Mouse (Mus musculus): ENCODE data around the gene Robo2. TPM values are rescaled to one million over a fixed set of nuclear protein-coding genes. Genes with fewer than 3 reads are reported as not detected.

The Robo2 gene
- polyA plus RNA-seq, 1 experiment from 2014 or later = 65.3 TPM

- Histone ChIP-seq H3K36me3 (replicated peaks) (no peaks in the 10 kb centered on the region), H3K9me3 (no peaks in the 10 kb centered on the region), H3K4me3 (replicated peaks) (no peak overlapping the region), H3K27me3 (no peaks in the 10 kb centered on the region), H3K27ac (no peak overlapping the region), H3K9ac (no peak overlapping the region), H3K4me2 (no peak overlapping the region), H3K4me1 (peaks cover 8% of the 10 kb centered on the region; the same call in 1 of the 2 replicates)
- ATAC-seq (ENCODE audit: low FRiP score) = 0 out of 2 replicates have a peak, but pooled peaks have one; percentile 33
- 57% methylated on average over 7 of the region's 7 CpGs for WGBS
These were observed 95.5 kb downstream of the Robo2 start for GRCm38 (mm10) chr16:74316150-74316549.

- H3K36me3 ChIP-seq (replicated peaks) = no peaks in the 10 kb centered on the region
- H3K9ac ChIP-seq = no peak overlapping the region
- H3K4me1 ChIP-seq = peaks cover 8% of the 10 kb centered on the region; the same call in 1 of the 2 replicates
- H3K4me2 ChIP-seq = no peak overlapping the region
- no peak overlapping the region for H3K4me3 ChIP-seq (replicated peaks)
- no peaks in the 10 kb centered on the region for H3K9me3 ChIP-seq
- WGBS = 41% methylated on average over 4 of the region's 4 CpGs
- H3K27ac ChIP-seq = no peak overlapping the region
- 0 out of 2 replicates have a peak, but pooled peaks have one; percentile 57 for ATAC-seq (ENCODE audit: low FRiP score)
- H3K27me3 ChIP-seq = no peaks in the 10 kb centered on the region
These were observed 98.4 kb downstream of the Robo2 start for GRCm38 (mm10) chr16:74313222-74313621.

- Histone ChIP-seq H3K36me3 (replicated peaks) (no peaks in the 10 kb centered on the region), H3K4me1 (no peaks in the 10 kb centered on the region; the same call in 1 of the 2 replicates), H3K4me3 (replicated peaks) (no peak overlapping the region), H3K27ac (no peak overlapping the region), H3K9ac (no peak overlapping the region), H3K4me2 (no peak overlapping the region), H3K9me3 (no peaks in the 10 kb centered on the region), H3K27me3 (no peaks in the 10 kb centered on the region)
- 44% methylated on average over 6 of the region's 6 CpGs for WGBS
- ATAC-seq (ENCODE audit: low FRiP score) = peak; percentile 51; the same call in 1 of the 2 replicates
These were observed 104.1 kb downstream of the Robo2 start for GRCm38 (mm10) chr16:74307543-74307887.

- no peaks in the 10 kb centered on the region for H3K4me1 ChIP-seq
- no peaks in the 10 kb centered on the region for H3K27me3 ChIP-seq
- no peak overlapping the region for H3K4me2 ChIP-seq
- H3K9ac ChIP-seq = no peak overlapping the region
- H3K27ac ChIP-seq = no peak overlapping the region
- H3K4me3 ChIP-seq (replicated peaks) = no peak overlapping the region
- no peaks in the 10 kb centered on the region for H3K9me3 ChIP-seq
- ATAC-seq (ENCODE audit: low FRiP score) = 0 out of 2 replicates have a peak, but pooled peaks have one; percentile 57
- H3K36me3 ChIP-seq (replicated peaks) = no peaks in the 10 kb centered on the region
- 54% methylated on average over 5 of the region's 5 CpGs for WGBS
These were observed 104.6 kb downstream of the Robo2 start for GRCm38 (mm10) chr16:74306876-74307542.

- Histone ChIP-seq H3K27ac (no peak overlapping the region), H3K4me3 (replicated peaks) (no peak overlapping the region), H3K9me3 (no peaks in the 10 kb centered on the region), H3K4me1 (no peaks in the 10 kb centered on the region; the same call in none of the 2 replicates), H3K36me3 (replicated peaks) (no peaks in the 10 kb centered on the region), H3K4me2 (no peak overlapping the region), H3K9ac (no peak overlapping the region), H3K27me3 (no peaks in the 10 kb centered on the region)
- WGBS = 62% methylated on average over 8 of the region's 8 CpGs
- ATAC-seq (ENCODE audit: low FRiP score) = peak; percentile 70; the same call in 1 of the 2 replicates
These were observed 123.7 kb downstream of the Robo2 start for GRCm38 (mm10) chr16:74287878-74288277.

- no peak for ATAC-seq (ENCODE audit: low FRiP score)
- no peaks in the 10 kb centered on the region for H3K27me3 ChIP-seq
- WGBS = 59% methylated on average over 6 of the region's 6 CpGs
- H3K4me1 ChIP-seq = no peaks in the 10 kb centered on the region; the same call in 1 of the 2 replicates
- no peak overlapping the region for H3K4me3 ChIP-seq (replicated peaks)
- H3K9me3 ChIP-seq = no peaks in the 10 kb centered on the region
- no peak overlapping the region for H3K9ac ChIP-seq
- no peak overlapping the region for H3K27ac ChIP-seq
- no peaks in the 10 kb centered on the region for H3K36me3 ChIP-seq (replicated peaks)
- H3K4me2 ChIP-seq = no peak overlapping the region
These were observed 129.1 kb downstream of the Robo2 start for GRCm38 (mm10) chr16:74282549-74282948.

GRCm38 (mm10) chr16:74276855-74277573 lies 134.6 kb downstream of the Robo2 start:
- Histone ChIP-seq H3K27ac (no peak overlapping the region), H3K27me3 (no peaks in the 10 kb centered on the region), H3K9me3 (no peaks in the 10 kb centered on the region), H3K4me2 (no peak overlapping the region), H3K9ac (no peak overlapping the region), H3K4me3 (replicated peaks) (no peak overlapping the region), H3K36me3 (replicated peaks) (no peaks in the 10 kb centered on the region), H3K4me1 (no peaks in the 10 kb centered on the region)
- ATAC-seq (ENCODE audit: low FRiP score) = no peak
- 47% methylated on average over 3 of the region's 3 CpGs for WGBS

- Histone ChIP-seq H3K9ac (no peak overlapping the region), H3K4me3 (replicated peaks) (no peak overlapping the region), H3K4me2 (no peak overlapping the region), H3K27me3 (no peaks in the 10 kb centered on the region), H3K27ac (no peak overlapping the region), H3K36me3 (replicated peaks) (no peaks in the 10 kb centered on the region), H3K4me1 (no peaks in the 10 kb centered on the region), H3K9me3 (no peaks in the 10 kb centered on the region)
- ATAC-seq (ENCODE audit: low FRiP score) = no peak
- 83% methylated on average over 1 of the region's 1 CpGs for WGBS
These were observed 137.0 kb downstream of the Robo2 start for GRCm38 (mm10) chr16:74274596-74274995.

GRCm38 (mm10) chr16:74272993-74273392 lies 138.6 kb downstream of the Robo2 start:
- no peak overlapping the region for H3K4me3 ChIP-seq (replicated peaks)
- H3K36me3 ChIP-seq (replicated peaks) = no peaks in the 10 kb centered on the region
- H3K27ac ChIP-seq = no peak overlapping the region
- H3K9me3 ChIP-seq = no peaks in the 10 kb centered on the region
- no peak for ATAC-seq (ENCODE audit: low FRiP score)
- H3K4me2 ChIP-seq = no peak overlapping the region
- no peaks in the 10 kb centered on the region for H3K4me1 ChIP-seq
- no peak overlapping the region for H3K9ac ChIP-seq
- WGBS = 73% methylated on average over 4 of the region's 4 CpGs
- H3K27me3 ChIP-seq = no peaks in the 10 kb centered on the region

DNA sequence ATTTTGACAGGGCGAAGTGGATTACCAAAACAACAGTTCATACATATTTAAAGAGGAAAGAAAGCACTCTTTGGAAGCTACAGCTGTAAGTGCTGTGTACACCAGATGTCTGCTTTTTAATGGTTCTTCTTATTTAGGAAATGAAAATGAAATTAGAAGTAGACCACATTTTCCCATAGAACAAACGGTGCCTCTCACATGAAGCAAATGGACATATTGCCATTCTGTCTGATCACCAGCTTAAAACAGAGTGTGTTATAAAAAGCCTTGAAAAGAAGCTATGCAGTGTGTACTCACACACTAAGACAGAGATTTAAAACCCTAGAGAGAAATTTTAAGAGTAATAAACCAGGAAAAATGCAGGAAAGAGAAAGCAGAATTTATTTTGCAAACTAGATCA lies 153.4 kb downstream of the Robo2 start:
- H3K4me2 ChIP-seq = no peak overlapping the region
- ATAC-seq (ENCODE audit: low FRiP score) = no peak
- H3K4me3 ChIP-seq (replicated peaks) = no peak overlapping the region
- H3K36me3 ChIP-seq (replicated peaks) = no peaks in the 10 kb centered on the region
- no peaks in the 10 kb centered on the region for H3K27me3 ChIP-seq
- WGBS = 52% methylated on average over 2 of the region's 2 CpGs
- H3K9me3 ChIP-seq = no peaks in the 10 kb centered on the region
- H3K4me1 ChIP-seq = no peaks in the 10 kb centered on the region
- no peak overlapping the region for H3K27ac ChIP-seq
- no peak overlapping the region for H3K9ac ChIP-seq

DNA sequence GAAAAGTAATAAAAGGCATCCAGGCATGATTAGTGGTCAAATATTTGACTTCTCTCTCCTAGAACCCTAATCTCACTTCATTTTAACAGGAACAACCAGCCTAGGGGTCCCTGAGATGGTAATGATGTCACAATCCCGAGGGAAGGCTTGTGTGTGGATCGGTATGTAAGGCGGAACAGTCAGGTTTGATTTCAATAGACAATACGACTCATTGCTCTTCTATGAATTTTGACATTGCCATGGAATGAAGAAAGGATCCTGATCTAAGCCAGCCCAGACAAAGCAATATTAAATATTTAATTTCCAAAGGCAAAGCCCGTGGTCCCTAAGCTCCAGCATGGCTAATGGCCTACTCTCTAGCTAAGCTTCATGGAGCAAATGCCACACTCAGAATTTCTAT lies 167.2 kb downstream of the Robo2 start:
- Histone ChIP-seq H3K27ac (no peak overlapping the region), H3K9me3 (no peaks in the 10 kb centered on the region), H3K9ac (no peak overlapping the region), H3K4me2 (no peak overlapping the region), H3K36me3 (replicated peaks) (no peaks in the 10 kb centered on the region), H3K4me1 (no peaks in the 10 kb centered on the region), H3K4me3 (replicated peaks) (no peak overlapping the region), H3K27me3 (no peaks in the 10 kb centered on the region)
- ATAC-seq (ENCODE audit: low FRiP score) = no peak
- WGBS = 82% methylated on average over 5 of the region's 5 CpGs

- Histone ChIP-seq H3K36me3 (replicated peaks) (no peaks in the 10 kb centered on the region), H3K27me3 (no peaks in the 10 kb centered on the region), H3K27ac (no peak overlapping the region), H3K9me3 (no peaks in the 10 kb centered on the region), H3K4me3 (replicated peaks) (no peak overlapping the region), H3K4me2 (no peak overlapping the region), H3K4me1 (no peaks in the 10 kb centered on the region), H3K9ac (no peak overlapping the region)
- 84% methylated on average over 1 of the region's 1 CpGs for WGBS
- ATAC-seq (ENCODE audit: low FRiP score) = no peak
These were observed 170.1 kb downstream of the Robo2 start for GRCm38 (mm10) chr16:74241534-74241933.
